Mouse (Mus musculus) thymus, adult 2 months (tissue): Measurements from ENCODE around the gene Igflr1.

Experiments
- CTCF ChIP-seq: fragments of 200-500 bp; IDR thresholded peaks from 2 replicates; pipeline ENCODE4 v1.5.1; 2012; ENCODE audit warnings: mild to moderate bottlenecking, control low read depth, low read length, moderate library complexity, borderline replicate concordance; ENCODE audit not compliant: control insufficient read depth, poor library complexity, insufficient read depth; ENCODE audit errors: extremely low read depth
- POLR2A ChIP-seq: fragments of 200-500 bp; IDR thresholded peaks from 2 replicates; pipeline ENCODE4 v1.6.1; 2012; ENCODE audit warnings: mild to moderate bottlenecking, low read length, control low read depth, moderate library complexity; ENCODE audit not compliant: control insufficient read depth, poor library complexity, insufficient read depth; ENCODE audit errors: extremely low read depth

DNA sequence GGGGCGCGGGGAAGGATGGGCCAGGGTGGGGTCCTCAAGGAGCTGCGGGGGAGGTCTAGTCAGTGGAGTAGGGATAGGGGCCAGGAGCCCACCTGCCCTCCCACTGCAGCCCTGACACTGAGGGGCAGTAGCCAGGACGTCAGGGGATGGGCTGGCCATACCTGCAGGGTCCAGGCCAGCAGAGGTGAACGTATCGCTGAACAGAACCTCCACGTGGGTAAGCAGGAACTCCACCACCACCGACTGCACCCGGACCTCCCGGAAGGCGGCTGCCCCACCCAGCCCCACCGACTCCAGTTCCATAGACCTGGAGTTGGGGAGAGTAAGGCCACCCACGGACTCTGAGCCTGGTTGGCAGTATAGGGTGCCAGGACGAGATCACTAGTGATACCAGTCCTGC, 38.2 kb upstream of the Igflr1 start:
- TF ChIP-seq POLR2A: no peak
- TF ChIP-seq CTCF: no peak
